Mouse (Mus musculus) bone marrow, adult 2 months (tissue): Measurements from ENCODE around the gene Cpa5.

Experiments
- CTCF ChIP-seq: fragments of 200-500 bp; IDR thresholded peaks from 2 replicates; pipeline ENCODE4 v1.5.1; 2011; ENCODE audit warnings: low read length, control low read depth; ENCODE audit not compliant: control insufficient read depth, insufficient read depth
- POLR2A ChIP-seq: fragments of 200-500 bp; IDR thresholded peaks from 2 replicates; pipeline ENCODE4 v1.6.1; 2011; ENCODE audit warnings: low read depth, mild to moderate bottlenecking, control low read depth, low read length, borderline replicate concordance; ENCODE audit not compliant: control insufficient read depth

DNA sequence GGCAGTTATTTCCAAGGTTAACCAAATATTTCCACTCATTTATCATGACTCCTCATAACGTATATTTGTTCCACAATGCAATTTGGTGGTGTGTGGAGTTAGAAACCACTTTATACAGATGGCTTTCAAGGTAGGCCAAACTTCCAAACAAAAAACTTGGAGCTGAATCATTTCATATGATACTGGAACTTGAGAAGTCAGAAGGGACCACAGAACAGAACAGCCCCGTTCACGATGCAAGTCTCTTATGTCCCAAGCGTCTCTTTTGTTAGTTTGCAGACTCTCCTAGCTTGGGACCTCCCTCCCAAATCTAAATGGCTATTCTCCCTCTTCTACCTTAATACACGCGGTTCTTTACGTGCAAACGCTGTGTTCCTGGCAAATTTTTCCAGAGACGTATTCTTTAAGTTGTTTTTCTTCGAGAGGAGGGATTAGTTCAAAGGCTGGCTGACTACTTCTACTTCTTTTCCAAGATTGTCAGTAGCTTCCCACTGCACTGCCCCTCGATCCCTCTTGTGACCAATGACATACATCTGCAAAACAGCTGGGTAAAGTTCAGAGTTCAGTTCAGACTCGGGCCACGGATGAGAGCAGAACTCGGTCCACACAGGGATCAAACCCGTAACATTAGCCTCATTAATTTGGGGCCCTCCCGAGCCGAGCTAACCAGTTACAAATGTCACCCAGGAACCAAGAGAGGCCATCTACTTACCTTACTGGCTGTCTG lies 34.2 kb upstream of the Cpa5 start:
- TF ChIP-seq CTCF (no peak), POLR2A (no peak)
